9 mouse cellular contexts compared by ENCODE assay signal in the genomic region with DNA sequence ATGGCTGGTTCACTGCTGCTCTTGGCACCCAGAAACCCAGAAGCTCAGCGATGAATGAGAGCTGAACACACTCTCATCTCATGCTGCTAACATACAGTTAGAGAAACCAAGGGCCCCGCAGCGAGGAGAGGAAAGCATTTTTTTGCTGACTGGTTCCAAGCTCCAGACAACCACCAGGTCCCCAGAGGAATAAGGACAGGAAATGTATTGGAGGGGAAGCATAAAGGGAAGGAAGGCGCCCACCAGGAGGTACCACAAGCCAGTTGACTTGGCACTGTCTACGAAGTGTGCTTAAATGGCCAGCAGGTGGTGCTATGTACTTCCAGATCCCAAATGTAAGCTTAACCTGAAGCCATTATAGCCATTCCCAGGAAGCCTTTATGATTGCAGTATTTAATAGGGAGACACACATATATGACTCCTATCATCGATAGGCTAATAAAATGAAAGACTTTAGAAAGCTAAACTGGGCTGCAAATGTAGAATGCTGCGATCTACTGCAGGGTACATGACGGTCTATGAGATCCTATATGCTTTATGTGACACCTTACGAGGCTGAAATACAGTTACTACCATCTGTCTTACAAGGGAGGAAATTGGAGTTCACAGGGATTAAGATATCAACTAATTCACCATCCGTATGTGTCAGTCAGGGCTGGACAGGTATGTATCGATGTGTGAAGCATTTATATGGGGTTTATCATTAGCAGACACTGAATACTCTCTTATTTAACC. TPM values are rescaled to one million over a fixed set of nuclear protein-coding genes. Genes with fewer than 3 reads are reported as not detected.
DNase-seq lines count a peak whose midpoint lies in the region; ATAC-seq lines count a peak whose summit lies in the region.
"Had no signal": no experiment of that assay in that cellular context is flagged by ENCODE, and none has a peak within 500 bp of the region (broad histone marks: within the 10 kb centered on the region; RNA-seq: fewer than 3 reads in every experiment).

No protein-coding gene starts in this region.

- no peaks in the 10 kb centered on the region for H3K9me3 ChIP-seq in intestine, embryonic 15.5 days
- H3K9me3 ChIP-seq in midbrain, embryonic 15.5 days = no peaks in the 10 kb centered on the region
- no peaks in the 10 kb centered on the region for H3K9me3 ChIP-seq in stomach, embryonic 16.5 days (replicated peaks; ENCODE audit: control insufficient read depth, low read length)

- DNase-seq in ovary, postnatal 36 days (ENCODE audit: low spot score) = peak; percentile 31
- DNase-seq in ovary, adult 18-20 months (ENCODE audit: low spot score) = no peak
- DNase-seq in cerebellum, adult 11-12 months = peak; percentile 11
- DNase-seq in forelimb bud, embryonic 11.5 days (ENCODE audit: low read depth, low spot score) = peak; percentile 80
- DNase-seq in left cerebral cortex, adult 8-10 months (ENCODE audit: low spot score in 2 of 2) = peak; percentile 32 to 47

- WGBS in intestine, embryonic 15.5 days = 40% methylated on average over 11 of the region's 11 CpGs
- WGBS in midbrain, embryonic 15.5 days = 42% methylated on average over 11 of the region's 11 CpGs
- 43% methylated on average over 11 of the region's 11 CpGs for WGBS in stomach, embryonic 16.5 days

- no peak overlapping the region for H3K27ac ChIP-seq in intestine, embryonic 15.5 days
- no peak overlapping the region for H3K27ac ChIP-seq in midbrain, embryonic 15.5 days
- no peak overlapping the region for H3K27ac ChIP-seq in stomach, embryonic 16.5 days (ENCODE audit: low read length)

- no peak overlapping the region for H3K9ac ChIP-seq in intestine, embryonic 15.5 days
- H3K9ac ChIP-seq in midbrain, embryonic 15.5 days = no peak overlapping the region
- no peak overlapping the region for H3K9ac ChIP-seq in stomach, embryonic 16.5 days (ENCODE audit: low read length)

- H3K36me3 ChIP-seq in intestine, embryonic 15.5 days = no peaks in the 10 kb centered on the region
- H3K36me3 ChIP-seq in midbrain, embryonic 15.5 days (replicated peaks) = no peaks in the 10 kb centered on the region
- no peaks in the 10 kb centered on the region for H3K36me3 ChIP-seq in stomach, embryonic 16.5 days (ENCODE audit: control insufficient read depth, insufficient read depth, low read length)

- H3K4me2 ChIP-seq in intestine, embryonic 15.5 days (replicated peaks) = no peak overlapping the region
- no peak overlapping the region for H3K4me2 ChIP-seq in midbrain, embryonic 15.5 days
- H3K4me2 ChIP-seq in stomach, embryonic 16.5 days (ENCODE audit: low read depth, low read length) = no peak overlapping the region

- peaks cover 13% of the 10 kb centered on the region for H3K27me3 ChIP-seq in intestine, embryonic 15.5 days (replicated peaks)
- H3K27me3 ChIP-seq in midbrain, embryonic 15.5 days (replicated peaks) = peaks cover 19% of the 10 kb centered on the region
- peaks cover 5% of the 10 kb centered on the region; the same call in 1 of the 2 replicates for H3K27me3 ChIP-seq in stomach, embryonic 16.5 days (ENCODE audit: control insufficient read depth, insufficient read depth, low read length)

- peak; percentile 59; the same call in 1 of the 2 replicates for ATAC-seq in intestine, embryonic 15.5 days
- ATAC-seq in midbrain, embryonic 15.5 days (replicated peaks) = peak; percentile 84
- peak; percentile 79 for ATAC-seq in stomach, embryonic 16.5 days (ENCODE audit: insufficient read depth, low FRiP score)

- no peak overlapping the region for H3K4me3 ChIP-seq in intestine, embryonic 15.5 days (replicated peaks)
- H3K4me3 ChIP-seq in midbrain, embryonic 15.5 days = no peak overlapping the region
- no peak overlapping the region for H3K4me3 ChIP-seq in stomach, embryonic 16.5 days (replicated peaks; ENCODE audit: low read length)

- H3K4me1 ChIP-seq in intestine, embryonic 15.5 days (replicated peaks) = peaks cover 9% of the 10 kb centered on the region
- peaks cover 12% of the 10 kb centered on the region for H3K4me1 ChIP-seq in midbrain, embryonic 15.5 days
- H3K4me1 ChIP-seq in stomach, embryonic 16.5 days (ENCODE audit: control insufficient read depth, insufficient read depth, low read length) = peaks cover 4% of the 10 kb centered on the region; the same call in 1 of the 2 replicates

RNA-seq across cellular contexts. Expression of a gene that starts 33.1 kb away (rescaled TPM):
- not detected in 2 replicates for polyA plus RNA-seq in intestine, embryonic 15.5 days (2015; fragmentation: Nextera tagmentation; extraction: Ambion mirVana)
- not detected for total RNA-seq in left cerebral cortex, adult 8-10 months (2022)
- not detected in 2 replicates for polyA plus RNA-seq in midbrain, embryonic 15.5 days (2015; fragmentation: Nextera tagmentation; extraction: Ambion mirVana)
- polyA plus RNA-seq in stomach, embryonic 16.5 days (2015; fragmentation: Nextera tagmentation; extraction: Ambion mirVana) = not detected in 2 replicates
- polyA plus RNA-seq: stomach, embryonic 14.5 days had no signal
